8 mouse cellular contexts compared by ENCODE assay signal in genomic region chr9:101073041-101073986, GRCm38 (mm10). TPM values are rescaled to one million over a fixed set of nuclear protein-coding genes. Genes with fewer than 3 reads are reported as not detected.
DNase-seq lines count a peak whose midpoint lies in the region; ATAC-seq and TF ChIP-seq lines count a peak whose summit lies in the region.

No protein-coding gene starts in this region.

- in situ Hi-C loops in CH12.LX (cut with MboI; ENCODE audit: low pct_ligation_motif_present, low pct_unique_long_range_greater_than_20kb, low sequenced_read_pairs) = no loop called here

- H3K9me3 ChIP-seq in CH12.LX (replicated peaks; ENCODE audit: low read length) = no peaks in the 10 kb centered on the region
- no peaks in the 10 kb centered on the region for H3K9me3 ChIP-seq in forebrain, embryonic 11.5 days (ENCODE audit: control insufficient read depth, low read length)
- no peaks in the 10 kb centered on the region for H3K9me3 ChIP-seq in heart, postnatal 0 days (replicated peaks; ENCODE audit: control insufficient read depth, low read length)
- H3K9me3 ChIP-seq in liver, embryonic 16.5 days (replicated peaks; ENCODE audit: control insufficient read depth, low read length) = no peaks in the 10 kb centered on the region
- no peaks in the 10 kb centered on the region for H3K9me3 ChIP-seq in neural tube, embryonic 13.5 days

- H3K4me3 ChIP-seq in CH12.LX (replicated peaks in 1 of 3; ENCODE audit: low read depth in 2 of 3, low read length in 2 of 3, poor library complexity in 1 of 3) = peak overlapping the region; percentile 53 to 78 (median 73)
- H3K4me3 ChIP-seq in forebrain, embryonic 11.5 days (ENCODE audit: low read depth, low read length) = peak overlapping the region; percentile 97
- peak overlapping the region; percentile 89 for H3K4me3 ChIP-seq in heart, postnatal 0 days (ENCODE audit: low read depth, low read length)
- H3K4me3 ChIP-seq in liver, embryonic 16.5 days (ENCODE audit: low read depth, low read length) = peak overlapping the region; percentile 78
- H3K4me3 ChIP-seq in neural tube, embryonic 13.5 days = peak overlapping the region; percentile 87
- peak overlapping the region; percentile 99 for H3K4me3 ChIP-seq in testis, adult 2 months (ENCODE audit: control insufficient read depth, low read depth, low read length)

- peak; percentile 94 for ATAC-seq in forebrain, embryonic 11.5 days (replicated peaks; ENCODE audit: low FRiP score)
- peak; percentile 94 for ATAC-seq in heart, postnatal 0 days (ENCODE audit: insufficient read depth, low read depth)
- peak; percentile 88 for ATAC-seq in liver, embryonic 16.5 days (ENCODE audit: low read depth)
- peak; percentile 95 for ATAC-seq in neural tube, embryonic 13.5 days (ENCODE audit: low read depth)

- no peak for TF ChIP-seq EP300 in CH12.LX (IDR thresholded peaks at IDR 0.05; ENCODE audit: low read length)
- 0 out of 2 replicates have a peak, but pooled peaks have one; percentile 9 for TF ChIP-seq EP300 in heart, postnatal 0 days (IDR thresholded peaks at IDR 0.05; ENCODE audit: low read depth)

- H3K4me2 ChIP-seq in CH12.LX (ENCODE audit: insufficient read depth, low read depth, poor library complexity, severe bottlenecking) = peak overlapping the region; percentile 78
- H3K4me2 ChIP-seq in forebrain, embryonic 11.5 days (ENCODE audit: low read depth, low read length, severe bottlenecking) = peak overlapping the region; percentile 77
- peak overlapping the region; percentile 89 for H3K4me2 ChIP-seq in heart, postnatal 0 days (ENCODE audit: low read depth, low read length)
- H3K4me2 ChIP-seq in liver, embryonic 16.5 days (ENCODE audit: low read depth, low read length) = peak overlapping the region; percentile 93
- peak overlapping the region; percentile 72 for H3K4me2 ChIP-seq in neural tube, embryonic 13.5 days

- dilution Hi-C loops in CH12.LX (cut with MboI; ENCODE audit: extremely low pct_ligation_motif_present, extremely low pct_unique_long_range_greater_than_20kb, low sequenced_read_pairs) = no loop called here

- peak; percentile 85 for TF ChIP-seq POLR2A in CH12.LX (IDR thresholded peaks at IDR 0.05; ENCODE audit: low read depth, low read length)
- TF ChIP-seq POLR2A in testis, adult 2 months (IDR thresholded peaks at IDR 0.05; ENCODE audit: control insufficient read depth, low read depth, low read length) = peak; percentile 78

- WGBS in forebrain, embryonic 11.5 days = 3% methylated on average over 62 of the region's 65 CpGs
- whole genome bisulfite sequencing in heart, postnatal 0 days = 2% methylated on average over 65 of the region's 65 CpGs
- WGBS in liver, embryonic 16.5 days (ENCODE audit: insufficient replicate concordance) = under 1% methylated on average over 60 of the region's 65 CpGs
- 2% methylated on average over 60 of the region's 65 CpGs for WGBS in neural tube, embryonic 13.5 days

- peaks cover 0 to 3% of the 10 kb centered on the region in 2 experiments for H3K36me3 ChIP-seq in CH12.LX (replicated peaks in 1 of 2; ENCODE audit: control insufficient read depth in 1 of 2, insufficient read depth in 1 of 2, low read length in 1 of 2)
- H3K36me3 ChIP-seq in forebrain, embryonic 11.5 days (ENCODE audit: control insufficient read depth, insufficient read depth, low read length) = no peaks in the 10 kb centered on the region
- no peaks in the 10 kb centered on the region for H3K36me3 ChIP-seq in heart, postnatal 0 days (replicated peaks; ENCODE audit: control insufficient read depth, insufficient read depth, low read length)
- H3K36me3 ChIP-seq in liver, embryonic 16.5 days (ENCODE audit: control insufficient read depth, insufficient read depth) = no peaks in the 10 kb centered on the region
- H3K36me3 ChIP-seq in neural tube, embryonic 13.5 days = no peaks in the 10 kb centered on the region
- H3K36me3 ChIP-seq in testis, adult 2 months (ENCODE audit: control insufficient read depth, insufficient read depth, low read length) = peaks cover 8% of the 10 kb centered on the region

- peaks cover 0 to 6% of the 10 kb centered on the region in 2 experiments; a peak in 1 of 4 replicates for H3K4me1 ChIP-seq in CH12.LX (ENCODE audit: control insufficient read depth in 1 of 2, insufficient read depth in 2 of 2)
- H3K4me1 ChIP-seq in forebrain, embryonic 11.5 days (replicated peaks; ENCODE audit: control insufficient read depth, insufficient read depth, low read length) = peaks cover 4% of the 10 kb centered on the region; the same call in 1 of the 2 replicates
- H3K4me1 ChIP-seq in heart, postnatal 0 days (ENCODE audit: control insufficient read depth, insufficient read depth) = peaks cover 14% of the 10 kb centered on the region
- H3K4me1 ChIP-seq in liver, embryonic 16.5 days (ENCODE audit: control insufficient read depth, low read depth, low read length) = peaks cover 12% of the 10 kb centered on the region
- peaks cover 30% of the 10 kb centered on the region for H3K4me1 ChIP-seq in neural tube, embryonic 13.5 days (replicated peaks)
- peaks cover 7% of the 10 kb centered on the region for H3K4me1 ChIP-seq in testis, adult 2 months (ENCODE audit: control insufficient read depth, insufficient read depth, low read length)

- no peak for TF ChIP-seq RAD21 in CH12.LX (IDR thresholded peaks at IDR 0.05; ENCODE audit: low read depth, low read length)

- no peaks in the 10 kb centered on the region for H3K27me3 ChIP-seq in CH12.LX (replicated peaks)
- H3K27me3 ChIP-seq in forebrain, embryonic 11.5 days (ENCODE audit: control insufficient read depth, insufficient read depth, low read length) = no peaks in the 10 kb centered on the region
- no peaks in the 10 kb centered on the region for H3K27me3 ChIP-seq in heart, postnatal 0 days (ENCODE audit: control insufficient read depth, insufficient read depth, low read length)
- no peaks in the 10 kb centered on the region for H3K27me3 ChIP-seq in liver, embryonic 16.5 days (ENCODE audit: control insufficient read depth, insufficient read depth, low read depth, low read length)
- H3K27me3 ChIP-seq in neural tube, embryonic 13.5 days = no peaks in the 10 kb centered on the region
- H3K27me3 ChIP-seq in testis, adult 2 months (ENCODE audit: control insufficient read depth, insufficient read depth, low read length) = no peaks in the 10 kb centered on the region

- DNase-seq in CH12.LX (ENCODE audit: extremely low read depth) = peak; percentile 98
- peak; percentile 94 for DNase-seq in c-Kit-positive CD71-positive TER-119-negative erythroid progenitor cells, embryonic 14.5 days (ENCODE audit: low read depth)
- peak; percentile 100 for DNase-seq in forebrain, embryonic 11.5 days (ENCODE audit: low spot score)
- DNase-seq in heart, postnatal 0 days (ENCODE audit: low spot score) = peak; percentile 99
- peak; percentile 99 to 100 for DNase-seq in kidney, postnatal 4 days

- peaks cover 37% of the 10 kb centered on the region for H3K79me2 ChIP-seq in CH12.LX (replicated peaks; ENCODE audit: control insufficient read depth, extremely low read depth, insufficient read depth, poor library complexity, severe bottlenecking)

- TF ChIP-seq CTCF in CH12.LX (conservative IDR thresholded peaks at IDR 0.05 in 1 of 2, IDR thresholded peaks at IDR 0.05 in 1 of 2; ENCODE audit: low read depth in 2 of 2, low read length in 2 of 2) = no peak
- no peak for TF ChIP-seq CTCF in heart, postnatal 0 days (IDR thresholded peaks at IDR 0.05; ENCODE audit: low read depth)
- no peak for TF ChIP-seq CTCF in testis, adult 2 months (IDR thresholded peaks at IDR 0.05; ENCODE audit: control insufficient read depth, insufficient read depth, insufficient replicate concordance, low read depth, low read length)

- peak overlapping the region; percentile 88 for H3K9ac ChIP-seq in CH12.LX (ENCODE audit: insufficient read depth, low read depth)
- peak overlapping the region; percentile 91 for H3K9ac ChIP-seq in forebrain, embryonic 11.5 days (ENCODE audit: low read length)
- peak overlapping the region; percentile 98 for H3K9ac ChIP-seq in heart, postnatal 0 days (replicated peaks; ENCODE audit: low read depth, low read length)
- H3K9ac ChIP-seq in liver, embryonic 16.5 days (ENCODE audit: low read depth, low read length) = peak overlapping the region; percentile 98
- peak overlapping the region; percentile 85 for H3K9ac ChIP-seq in neural tube, embryonic 13.5 days

- H3K27ac ChIP-seq in CH12.LX (ENCODE audit: insufficient read depth, low read depth) = peak overlapping the region; percentile 53
- peak overlapping the region; percentile 64; the same call in 1 of the 2 replicates for H3K27ac ChIP-seq in forebrain, embryonic 11.5 days (ENCODE audit: low read depth, low read length)
- H3K27ac ChIP-seq in heart, postnatal 0 days (ENCODE audit: low read depth) = peak overlapping the region; percentile 96
- H3K27ac ChIP-seq in liver, embryonic 16.5 days (ENCODE audit: low read length) = peak overlapping the region; percentile 99
- H3K27ac ChIP-seq in neural tube, embryonic 13.5 days (replicated peaks) = peak overlapping the region; percentile 94
- H3K27ac ChIP-seq in testis, adult 2 months (ENCODE audit: control insufficient read depth, insufficient read depth, low read depth, low read length) = peak overlapping the region; percentile 91

TF ChIP-seq in CH12.LX, 34 proteins besides CTCF, POLR2A, EP300 and RAD21 (continues in another document):
- TF ChIP-seq USF2 (conservative IDR thresholded peaks at IDR 0.05; ENCODE audit: low read depth, low read length) = no peak
- no peak for TF ChIP-seq TBP (conservative IDR thresholded peaks at IDR 0.05; ENCODE audit: low read depth, low read length)

RNA-seq across cellular contexts. Expression of gene Msl2, which starts 0.6 kb away (rescaled TPM):
- total RNA-seq in CH12.LX (2012; rRNA removed) (15.5 and 18.6 TPM in 2 replicates), CH12.LX (2014; rRNA removed) (18.7 and 19.7 TPM in 2 replicates)
- 26.1 and 30.8 TPM in 2 replicates for polyA plus RNA-seq in CH12.LX (2012; ENCODE audit: insufficient read length, low read depth)
- 5.6 and 6.2 TPM in 2 replicates for polyA plus RNA-seq in forebrain, embryonic 11.5 days (2014; fragmentation: Nextera tagmentation; extraction: Ambion mirVana)
- 14.3 and 17.8 TPM in 2 replicates for total RNA-seq in heart, postnatal 0 days (2014; rRNA removed; ENCODE audit: low replicate concordance)
- polyA plus RNA-seq in heart, postnatal 0 days (2015; fragmentation: Nextera tagmentation; extraction: Ambion mirVana) = 2.6 and 3.0 TPM in 2 replicates
- 1.6 and 1.7 TPM in 2 replicates for polyA plus RNA-seq in liver, embryonic 16.5 days (2015; fragmentation: Nextera tagmentation; extraction: Ambion mirVana)
- 4.8 TPM in 2 replicates for polyA plus RNA-seq in neural tube, embryonic 13.5 days (2015; fragmentation: Nextera tagmentation; extraction: Ambion mirVana)
- polyA plus RNA-seq in testis, adult 2 months (2012; rRNA removed) = 11.3 and 11.8 TPM in 2 replicates

RNA-seq across cellular contexts. Expression of gene Pccb, which starts 38.6 kb away (rescaled TPM):
- total RNA-seq in CH12.LX (2012; rRNA removed) (17.3 and 18.7 TPM in 2 replicates), CH12.LX (2014; rRNA removed) (17.7 and 18.4 TPM in 2 replicates)
- polyA plus RNA-seq in CH12.LX (2012; ENCODE audit: insufficient read length, low read depth) = 26.3 and 31.6 TPM in 2 replicates
- 14.4 and 16.3 TPM in 2 replicates for polyA plus RNA-seq in forebrain, embryonic 11.5 days (2014; fragmentation: Nextera tagmentation; extraction: Ambion mirVana)
- total RNA-seq in heart, postnatal 0 days (2014; rRNA removed; ENCODE audit: low replicate concordance) = 80.8 and 80.9 TPM in 2 replicates
- polyA plus RNA-seq in heart, postnatal 0 days (2015; fragmentation: Nextera tagmentation; extraction: Ambion mirVana) = 30.5 and 32.2 TPM in 2 replicates
- polyA plus RNA-seq in liver, embryonic 16.5 days (2015; fragmentation: Nextera tagmentation; extraction: Ambion mirVana) = 8.8 TPM in 2 replicates
- 21.3 and 21.4 TPM in 2 replicates for polyA plus RNA-seq in neural tube, embryonic 13.5 days (2015; fragmentation: Nextera tagmentation; extraction: Ambion mirVana)
- 13.9 and 14.1 TPM in 2 replicates for polyA plus RNA-seq in testis, adult 2 months (2012; rRNA removed)

Comparison
In these comparisons a context has a peak if more than half of its experiments do, and no peak if none do; other contexts are left out.
1. Peak in every context shown above with its lines: DNase-seq, ATAC-seq, H3K4me3 ChIP-seq and H3K27ac ChIP-seq.